Mouse (Mus musculus): Measurements from ENCODE around the gene Cux1. TPM values are rescaled to one million over a fixed set of nuclear protein-coding genes. Genes with fewer than 3 reads are reported as not detected.
"Not testable (repeated sequence)": the region's sequence is repeated elsewhere in the genome, so short reads cannot be mapped to it uniquely, and the experiment has no call there.

Gene Cux1
- total RNA-seq, 2 experiments from 2014 or later, result 66.0 to 68.2 TPM

- peak; percentile 30 for DNase-seq
- intact Hi-C loops (cut with DNase I; ENCODE audit: low total_unique reads), result no loop called here
These were observed 323.2 kb downstream of the Cux1 start for GRCm38 (mm10) chr5:136243851-136244761.

GRCm38 (mm10) chr5:136241161-136241560 lies 326.1 kb downstream of the Cux1 start:
- DNase-seq, result no peak

GRCm38 (mm10) chr5:136240381-136240780 lies 326.9 kb downstream of the Cux1 start:
- DNase-seq, result no peak
- intact Hi-C loops (cut with DNase I; ENCODE audit: low total_unique reads), result no loop called here

More at GRCm38 (mm10) chr5:136241161-136241560, 326.1 kb downstream of the Cux1 start:
- intact Hi-C loops (cut with DNase I; ENCODE audit: low total_unique reads), result no loop called here

- DNase-seq, result no peak
- intact Hi-C loops (cut with DNase I; ENCODE audit: low total_unique reads), result no loop called here
These were observed 329.7 kb downstream of the Cux1 start for GRCm38 (mm10) chr5:136237607-136238006.

- intact Hi-C loops (cut with DNase I; ENCODE audit: low total_unique reads), result no loop called here
- no peak for DNase-seq
These were observed 330.7 kb downstream of the Cux1 start for GRCm38 (mm10) chr5:136236611-136237010.

GRCm38 (mm10) chr5:136230348-136231035 lies 336.8 kb downstream of the Cux1 start:
- intact Hi-C loops (cut with DNase I; ENCODE audit: low total_unique reads), result no loop called here
- peak; percentile 74 for DNase-seq

GRCm38 (mm10) chr5:136226246-136226876 lies 340.9 kb downstream of the Cux1 start:
- intact Hi-C loops (cut with DNase I; ENCODE audit: low total_unique reads), result no loop called here
- no peak for DNase-seq

GRCm38 (mm10) chr5:136218585-136218984 lies 348.7 kb downstream of the Cux1 start:
- intact Hi-C loops (cut with DNase I; ENCODE audit: low total_unique reads), result no loop called here
- no peak for DNase-seq

- no peak for DNase-seq
- intact Hi-C loops (cut with DNase I; ENCODE audit: low total_unique reads), result no loop called here
These were observed 349.3 kb downstream of the Cux1 start for GRCm38 (mm10) chr5:136217932-136218381.

GRCm38 (mm10) chr5:136217004-136217665 lies 350.2 kb downstream of the Cux1 start:
- intact Hi-C loops (cut with DNase I; ENCODE audit: low total_unique reads), result no loop called here
- no peak for DNase-seq

GRCm38 (mm10) chr5:136215958-136216357 lies 351.3 kb downstream of the Cux1 start:
- intact Hi-C loops (cut with DNase I; ENCODE audit: low total_unique reads), result no loop called here
- no peak for DNase-seq

- intact Hi-C loops (cut with DNase I; ENCODE audit: low total_unique reads), result no loop called here
- no peak for DNase-seq
These were observed 352.1 kb downstream of the Cux1 start for GRCm38 (mm10) chr5:136215211-136215610.

- DNase-seq, result no peak
- intact Hi-C loops (cut with DNase I; ENCODE audit: low total_unique reads), result no loop called here
These were observed 353.6 kb downstream of the Cux1 start for GRCm38 (mm10) chr5:136213716-136214115.

- DNase-seq, result no peak
- intact Hi-C loops (cut with DNase I; ENCODE audit: low total_unique reads), result no loop called here
These were observed 354.6 kb downstream of the Cux1 start for GRCm38 (mm10) chr5:136212716-136213115.

- intact Hi-C loops (cut with DNase I; ENCODE audit: low total_unique reads); DNase-seq: not testable (repeated sequence)
These were observed 355.8 kb downstream of the Cux1 start for GRCm38 (mm10) chr5:136211341-136212102.

- intact Hi-C loops (cut with DNase I; ENCODE audit: low total_unique reads), result no loop called here
- no peak for DNase-seq
These were observed 356.7 kb downstream of the Cux1 start for GRCm38 (mm10) chr5:136210549-136210948.

GRCm38 (mm10) chr5:136201832-136202231 lies 365.5 kb downstream of the Cux1 start:
- peak; percentile 52 for DNase-seq
- intact Hi-C loops (cut with DNase I; ENCODE audit: low total_unique reads), result loop anchor here (2.0 kb wide), 1 partner anchor 51 kb away; no protein-coding TSS in a partner anchor

- DNase-seq, result no peak
- intact Hi-C loops (cut with DNase I; ENCODE audit: low total_unique reads), result no loop called here
These were observed 367.8 kb downstream of the Cux1 start for GRCm38 (mm10) chr5:136199526-136199925.
